Mouse (Mus musculus) bone marrow, adult 2 months (tissue): Measurements from ENCODE around the gene Gm266.

Experiments used
- CTCF ChIP-seq: fragments of 200-500 bp; IDR thresholded peaks from 2 replicates; pipeline ENCODE4 v1.5.1; 2011; ENCODE audit warnings: low read length, control low read depth; ENCODE audit not compliant: control insufficient read depth, insufficient read depth
- POLR2A ChIP-seq: fragments of 200-500 bp; IDR thresholded peaks from 2 replicates; pipeline ENCODE4 v1.6.1; 2011; ENCODE audit warnings: low read depth, mild to moderate bottlenecking, control low read depth, low read length, borderline replicate concordance; ENCODE audit not compliant: control insufficient read depth

- TF ChIP-seq CTCF (no peak), POLR2A (no peak)
Observed at GRCm38 (mm10) chr12:111471119-111471518, 14.5 kb downstream of the Gm266 start.
